Mouse (Mus musculus) liver, adult 2 months (tissue): Measurements from ENCODE around the gene Zfp91. TPM values are rescaled to one million over a fixed set of nuclear protein-coding genes. Genes with fewer than 3 reads are reported as not detected.
A peak's percentile ranks its signal among the peaks of the same experiment; 100 is the strongest.

ENCODE experiments used
- DNase-seq: peaks from one replicate; pipeline ENCODE4 v3.0.0-alpha.2; 2011; ENCODE audit warnings: low read depth, low spot score; ENCODE audit errors: extremely low read depth
- H3K27ac ChIP-seq: fragments of 200-500 bp; replicated peaks from 2 replicates; pipeline ENCODE4 v1.5.1; 2012; ENCODE audit warnings: low read depth, mild to moderate bottlenecking, control low read depth, inconsistent platforms, low read length; ENCODE audit not compliant: insufficient read depth
- H3K27me3 ChIP-seq: fragments of 200-500 bp; 2 replicates; pipeline ENCODE4 v1.6.1; 2012; ENCODE audit warnings: mild to moderate bottlenecking, moderate library complexity, low read length, inconsistent platforms; ENCODE audit not compliant: control insufficient read depth, insufficient read depth
- H3K36me3 ChIP-seq: fragments of 200-500 bp; 2 replicates; pipeline ENCODE4 v1.6.1; 2012; ENCODE audit warnings: low read length, inconsistent platforms; ENCODE audit not compliant: control insufficient read depth, insufficient read depth
- H3K4me1 ChIP-seq: fragments of 200-500 bp; 2 replicates; pipeline ENCODE4 v1.6.1; 2011; ENCODE audit warnings: low read length; ENCODE audit not compliant: control insufficient read depth, insufficient read depth
- H3K4me3 ChIP-seq: fragments of 200-500 bp; 2 replicates; pipeline ENCODE4 v1.5.1; 2011; ENCODE audit warnings: low read depth, mild to moderate bottlenecking, control low read depth, low read length, moderate library complexity; ENCODE audit not compliant: insufficient read depth
- H3K79me2 ChIP-seq: fragments of 200-500 bp; 2 replicates; pipeline ENCODE4 v1.6.1; 2012; ENCODE audit warnings: inconsistent platforms, mild to moderate bottlenecking, low read length, moderate library complexity; ENCODE audit not compliant: control insufficient read depth, insufficient read depth
- H3K9ac ChIP-seq: fragments of 200-500 bp; 2 replicates; pipeline ENCODE4 v1.6.1; 2012; ENCODE audit warnings: low read depth, mild to moderate bottlenecking, control low read depth, inconsistent platforms, low read length
- CTCF ChIP-seq: fragments of 200-500 bp; IDR thresholded peaks from 2 replicates; pipeline ENCODE4 v1.5.1; 2011; ENCODE audit warnings: low read depth, low read length, control low read depth
- POLR2A ChIP-seq: fragments of 200-500 bp; IDR thresholded peaks from 2 replicates; pipeline ENCODE4 v1.6.1; 2011; ENCODE audit warnings: low read length, control low read depth; ENCODE audit not compliant: insufficient read depth; ENCODE audit errors: extremely low read depth
- WGBS: fragments of 180-500 bp; shearing (Covaris S2); methylation state at CpG from one replicate; pipeline ENCODE4 v1.1.7; 2018; 5-methylcytosine and 5-hydroxymethylcytosine counted together
- polyA plus RNA-seq: library from polyadenylated mRNA; depleted of rRNA; stranded (reverse); fragments of >200 nt; gene quantifications from 2 replicates; pipeline ENCODE4 v1.2.3, GENCODE M21; 2012
- total RNA-seq: library from RNA; depleted of rRNA; stranded (reverse); fragments of >200 nt; gene quantifications from 2 replicates; pipeline ENCODE4 v1.2.3, GENCODE M21; 2014

Gene Zfp91
- total and polyA plus RNA-seq, 2 experiments = 11.8 to 38.7 TPM

DNA sequence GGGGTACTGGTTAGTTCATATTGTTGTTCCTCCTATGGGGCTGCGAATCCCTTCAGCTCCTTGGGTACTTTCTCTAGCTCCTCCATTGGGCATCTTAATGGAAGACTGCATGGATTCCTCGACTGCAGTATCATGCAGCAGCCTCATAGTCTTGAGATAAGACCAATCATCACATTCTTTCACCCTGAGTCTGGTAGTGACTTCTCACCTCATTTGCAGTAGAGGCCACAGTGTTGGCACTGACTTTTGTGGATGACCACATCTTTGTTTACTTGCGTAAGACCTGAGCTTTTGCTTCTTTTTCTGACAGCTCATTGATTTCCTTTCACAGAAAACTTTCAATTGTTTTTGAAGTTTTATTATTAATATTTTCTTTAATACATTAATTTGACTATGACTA, 9.8 kb upstream of the Zfp91 start:
- WGBS = 41% methylated on average over 3 of the region's 3 CpGs
- no peaks in the 10 kb centered on the region for H3K27me3 ChIP-seq
- no peak for TF ChIP-seq CTCF
- no peak for TF ChIP-seq POLR2A
- DNase-seq = peak; percentile 87
- peaks cover 5% of the 10 kb centered on the region; the same call in 1 of the 2 replicates for H3K4me1 ChIP-seq
- no peak overlapping the region for H3K9ac ChIP-seq
- H3K79me2 ChIP-seq = no peaks in the 10 kb centered on the region
- no peaks in the 10 kb centered on the region for H3K36me3 ChIP-seq
- no peak overlapping the region for H3K4me3 ChIP-seq
- H3K27ac ChIP-seq = 0 out of 2 replicates have a peak overlapping the region, but pooled peaks have one; percentile 19

DNA sequence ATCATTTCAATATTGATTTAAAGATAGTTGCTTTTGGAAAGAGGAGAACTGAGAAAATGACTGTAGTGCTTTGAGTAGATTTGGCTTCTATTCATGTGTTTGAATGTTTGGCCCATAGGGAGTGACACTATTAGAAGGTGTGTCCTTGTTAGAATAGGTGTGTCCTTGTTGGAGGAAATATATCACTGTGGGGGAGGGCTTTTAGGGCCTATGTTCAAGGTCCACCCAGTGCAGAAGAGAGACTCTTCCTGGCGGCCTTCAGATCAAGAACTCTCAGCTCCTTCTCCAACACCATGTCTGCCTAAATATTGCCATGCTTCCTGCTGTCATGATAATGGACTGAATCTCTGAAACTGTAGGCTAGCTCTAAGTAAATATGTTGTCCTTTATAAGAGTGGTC, 8.3 kb upstream of the Zfp91 start:
- peaks cover 5% of the 10 kb centered on the region; the same call in 1 of the 2 replicates for H3K4me1 ChIP-seq
- DNase-seq = no peak
- no peak overlapping the region for H3K4me3 ChIP-seq
- no peak overlapping the region for H3K9ac ChIP-seq
- TF ChIP-seq POLR2A (no peak), CTCF (no peak)
- WGBS = 87% methylated on average over 1 of the region's 1 CpGs
- no peak overlapping the region for H3K27ac ChIP-seq
- H3K27me3 ChIP-seq = no peaks in the 10 kb centered on the region
- no peaks in the 10 kb centered on the region for H3K36me3 ChIP-seq
- H3K79me2 ChIP-seq = no peaks in the 10 kb centered on the region

DNA sequence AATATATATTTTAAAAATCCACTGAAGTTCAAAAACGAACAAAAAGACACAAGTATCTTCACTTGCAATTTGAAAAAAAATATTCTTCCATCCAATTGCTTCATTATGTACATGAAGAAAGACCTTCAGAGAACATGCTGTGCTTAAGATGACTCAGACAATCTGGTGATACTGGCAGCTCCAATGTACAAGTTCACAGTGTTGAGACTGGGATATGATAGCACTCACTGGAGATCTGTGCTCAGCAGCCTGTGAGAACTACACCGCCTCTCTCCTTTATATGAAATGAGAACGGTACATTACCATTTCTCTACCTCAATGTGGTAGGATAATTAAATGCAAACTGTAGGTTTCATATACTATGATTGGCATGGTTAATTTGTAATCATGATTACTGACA, 6.9 kb upstream of the Zfp91 start:
- H3K4me1 ChIP-seq = peaks cover 5% of the 10 kb centered on the region; the same call in 1 of the 2 replicates
- H3K36me3 ChIP-seq = no peaks in the 10 kb centered on the region
- no peak overlapping the region for H3K4me3 ChIP-seq
- no peak overlapping the region for H3K9ac ChIP-seq
- no peak for TF ChIP-seq CTCF
- no peak for TF ChIP-seq POLR2A
- H3K79me2 ChIP-seq = no peaks in the 10 kb centered on the region
- 88% methylated on average over 3 of the region's 3 CpGs for whole genome bisulfite sequencing
- DNase-seq = no peak
- no peaks in the 10 kb centered on the region for H3K27me3 ChIP-seq
- H3K27ac ChIP-seq = no peak overlapping the region

DNA sequence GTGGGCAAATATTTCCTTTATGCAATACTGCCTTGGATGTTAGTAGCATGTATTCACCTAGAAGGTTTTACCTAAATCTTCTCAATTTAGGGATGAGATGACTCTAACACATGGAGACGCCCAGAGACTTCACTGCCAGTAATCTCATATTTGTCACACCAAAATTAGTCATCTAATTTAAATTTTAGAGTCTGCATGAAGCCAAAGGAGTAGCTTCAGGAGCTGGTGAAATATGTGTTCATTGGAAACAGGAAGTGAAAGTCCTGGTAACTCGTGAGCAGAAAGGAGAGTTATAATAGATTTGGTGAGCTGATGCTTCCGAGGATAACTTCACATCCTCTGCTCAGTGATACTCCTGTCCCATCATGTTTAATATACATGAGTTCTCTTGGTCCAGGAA, 5.1 kb upstream of the Zfp91 start:
- H3K4me3 ChIP-seq = no peak overlapping the region
- peaks cover 4% of the 10 kb centered on the region; the same call in 1 of the 2 replicates for H3K4me1 ChIP-seq
- H3K27me3 ChIP-seq = no peaks in the 10 kb centered on the region
- TF ChIP-seq POLR2A (no peak), CTCF (no peak)
- no peaks in the 10 kb centered on the region for H3K79me2 ChIP-seq
- no peak for DNase-seq
- WGBS = 68% methylated on average over 3 of the region's 3 CpGs
- no peak overlapping the region for H3K27ac ChIP-seq
- H3K9ac ChIP-seq = no peak overlapping the region
- no peaks in the 10 kb centered on the region for H3K36me3 ChIP-seq

DNA sequence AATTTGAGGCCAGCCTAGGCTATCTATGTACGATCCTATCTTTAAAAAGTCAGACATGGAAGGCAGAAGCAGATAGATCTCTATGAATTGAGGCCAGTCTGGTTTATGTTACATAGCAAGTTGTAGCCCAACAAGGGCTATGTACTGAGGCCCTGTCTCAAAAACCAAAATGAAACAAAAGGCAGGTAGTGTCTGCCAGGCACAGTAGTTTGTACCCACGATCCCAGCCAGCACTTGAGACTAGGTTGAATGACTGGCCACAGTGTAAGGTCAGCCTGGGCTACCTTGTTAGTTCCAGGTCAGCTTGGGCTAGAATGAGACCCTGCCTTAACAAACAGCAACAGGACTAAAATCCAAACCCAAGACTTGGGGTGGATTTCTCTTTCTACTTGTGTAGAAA, 4.7 kb upstream of the Zfp91 start:
- DNase-seq = no peak
- no peaks in the 10 kb centered on the region for H3K79me2 ChIP-seq
- 50% methylated on average over 2 of the region's 2 CpGs for WGBS
- no peaks in the 10 kb centered on the region for H3K27me3 ChIP-seq
- no peak overlapping the region for H3K4me3 ChIP-seq
- H3K27ac ChIP-seq = peak overlapping the region; percentile 40; the same call in 1 of the 2 replicates
- no peak for TF ChIP-seq POLR2A
- TF ChIP-seq CTCF = no peak
- H3K36me3 ChIP-seq = no peaks in the 10 kb centered on the region
- H3K4me1 ChIP-seq = peaks cover under 1% of the 10 kb centered on the region; the same call in 1 of the 2 replicates
- no peak overlapping the region for H3K9ac ChIP-seq

DNA sequence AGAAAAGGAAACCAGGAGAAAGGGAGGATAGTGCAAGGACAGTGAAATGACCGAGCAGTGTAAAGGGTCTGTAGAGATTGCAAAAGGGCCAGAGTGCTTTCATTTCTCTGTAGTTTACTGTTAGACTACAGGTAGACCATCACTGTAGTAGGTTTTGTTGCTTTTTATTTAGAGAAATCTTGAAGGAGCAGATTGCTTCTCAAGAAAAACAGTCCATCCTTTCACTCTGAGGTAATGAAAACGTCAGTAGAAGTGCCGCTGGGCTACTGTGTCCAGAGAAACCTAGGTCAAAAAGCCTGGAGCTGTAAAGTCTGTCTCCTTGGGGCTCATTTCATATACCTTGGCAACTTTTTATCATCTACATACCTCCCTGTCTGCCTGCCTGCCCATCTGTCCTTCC, 3.2 kb upstream of the Zfp91 start:
- no peaks in the 10 kb centered on the region for H3K27me3 ChIP-seq
- no peak overlapping the region for H3K4me3 ChIP-seq
- no peak overlapping the region for H3K27ac ChIP-seq
- no peak for DNase-seq
- H3K4me1 ChIP-seq = no peaks in the 10 kb centered on the region
- TF ChIP-seq CTCF = no peak
- TF ChIP-seq POLR2A = no peak
- no peaks in the 10 kb centered on the region for H3K36me3 ChIP-seq
- 83% methylated on average over 3 of the region's 3 CpGs for WGBS
- no peaks in the 10 kb centered on the region for H3K79me2 ChIP-seq
- H3K9ac ChIP-seq = no peak overlapping the region
